Mouse (Mus musculus) liver, adult 2 months (tissue): ENCODE data around the gene Hoxc12.

Source experiments
- CTCF ChIP-seq: fragments of 200-500 bp; IDR thresholded peaks from 2 replicates; pipeline ENCODE4 v1.5.1; 2011; ENCODE audit warnings: low read depth, low read length, control low read depth
- POLR2A ChIP-seq: fragments of 200-500 bp; IDR thresholded peaks from 2 replicates; pipeline ENCODE4 v1.6.1; 2011; ENCODE audit warnings: low read length, control low read depth; ENCODE audit not compliant: insufficient read depth; ENCODE audit errors: extremely low read depth

GRCm38 (mm10) chr15:102931706-102932358 lies 4.7 kb upstream of the Hoxc12 start:
- no peak for TF ChIP-seq POLR2A
- no peak for TF ChIP-seq CTCF
